Mouse (Mus musculus) adrenal gland, adult 10 weeks (tissue): ENCODE measurements around the gene Prorsd1. TPM values are rescaled to one million over a fixed set of nuclear protein-coding genes. Genes with fewer than 3 reads are reported as not detected.

Experiments used
- polyA plus RNA-seq: library from polyadenylated mRNA; stranded (reverse); fragments of 350-450 nt; fragmentation: Illumina TruSeq; extraction: RNeasy Lipid Tissue Mini Kit (QIAGEN cat#74804); gene quantifications from one replicate; pipeline ENCODE4 v1.2.3, GENCODE M21; 2014; ENCODE audit warnings: low read depth, low replicate concordance

Gene Prorsd1
- polyA plus RNA-seq, result 76.9 TPM

DNA sequence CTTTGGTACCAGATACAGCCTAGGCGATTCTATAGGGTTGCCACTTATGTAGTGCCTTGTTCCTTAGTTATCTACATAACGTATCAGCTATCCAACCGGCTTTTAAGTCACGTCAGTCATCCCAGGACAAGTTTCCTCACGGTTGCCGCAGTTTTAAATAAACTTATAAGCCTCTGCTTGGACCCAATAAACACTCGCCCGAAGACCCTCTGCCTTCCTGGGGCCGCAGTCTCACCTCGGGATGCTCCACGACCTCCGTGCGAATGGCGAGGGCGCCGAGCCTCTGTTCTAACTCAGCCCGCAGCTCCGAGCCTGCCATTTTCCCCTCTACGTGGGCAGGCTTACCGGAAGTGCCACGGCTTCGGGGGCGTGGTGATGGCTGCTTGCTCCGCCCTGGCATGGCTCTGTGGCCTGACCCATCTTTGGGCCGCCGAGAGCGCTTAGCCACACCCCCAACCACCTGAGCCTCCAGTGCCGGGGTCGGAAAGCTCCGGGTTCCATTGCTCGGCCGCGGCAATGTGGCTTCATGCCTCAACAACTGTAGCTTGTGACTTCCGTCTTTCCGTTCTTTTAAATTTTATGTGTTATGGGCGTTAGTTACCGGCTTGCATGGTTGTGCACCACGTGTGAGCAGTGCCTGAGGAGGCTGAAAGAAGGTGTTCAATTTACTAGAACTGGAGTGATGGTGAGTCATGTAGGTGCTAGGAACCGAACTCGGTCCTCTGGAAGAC is at the start of gene Prorsd1:
Gene Prorsd1, minus strand, starts transcription at position 352 of the 731 bp plus-strand sequence.

DNA sequence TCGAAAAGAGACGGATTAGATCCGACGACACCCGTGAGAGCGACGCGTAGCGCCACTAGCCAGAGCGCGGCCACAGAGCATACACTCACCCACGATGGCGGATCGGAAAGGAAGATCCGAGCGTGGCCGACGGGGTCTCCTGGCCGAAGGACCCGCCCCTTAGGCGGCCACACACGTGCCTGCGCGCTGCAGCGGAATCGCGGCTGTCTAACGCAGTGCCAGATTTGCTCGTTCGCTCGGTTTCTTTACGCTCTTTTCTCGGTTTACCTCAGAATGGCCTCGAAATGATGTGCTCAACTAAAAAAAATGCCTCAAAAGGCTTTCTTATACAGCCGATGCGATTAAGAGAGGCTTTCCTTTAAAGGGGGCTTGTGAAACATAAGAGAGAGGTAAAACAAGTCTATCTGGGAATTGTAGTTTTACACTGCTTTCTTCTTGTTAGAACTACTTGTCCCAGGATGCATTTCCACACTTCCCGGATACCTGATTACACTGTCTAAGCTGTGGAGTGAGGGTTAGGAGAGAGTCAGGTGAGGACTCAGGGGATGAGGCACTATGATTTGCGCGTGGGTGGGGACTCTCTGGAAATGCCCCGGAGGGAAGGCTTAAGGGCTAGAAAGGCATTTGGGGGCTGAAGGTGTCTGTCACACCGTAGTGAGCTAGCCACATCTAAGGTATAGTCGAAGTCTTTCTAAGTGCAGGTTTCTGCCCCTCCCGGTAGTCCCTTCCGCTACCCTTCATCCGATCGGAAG is 33.1 kb upstream of the Prorsd1 start, which contains the start of the genes Clhc1 and Rps27a:
Gene Clhc1, plus strand, starts transcription at position 199 of the 752 bp plus-strand sequence.
Gene Rps27a, minus strand, starts transcription at position 358 of the 752 bp plus-strand sequence.

DNA sequence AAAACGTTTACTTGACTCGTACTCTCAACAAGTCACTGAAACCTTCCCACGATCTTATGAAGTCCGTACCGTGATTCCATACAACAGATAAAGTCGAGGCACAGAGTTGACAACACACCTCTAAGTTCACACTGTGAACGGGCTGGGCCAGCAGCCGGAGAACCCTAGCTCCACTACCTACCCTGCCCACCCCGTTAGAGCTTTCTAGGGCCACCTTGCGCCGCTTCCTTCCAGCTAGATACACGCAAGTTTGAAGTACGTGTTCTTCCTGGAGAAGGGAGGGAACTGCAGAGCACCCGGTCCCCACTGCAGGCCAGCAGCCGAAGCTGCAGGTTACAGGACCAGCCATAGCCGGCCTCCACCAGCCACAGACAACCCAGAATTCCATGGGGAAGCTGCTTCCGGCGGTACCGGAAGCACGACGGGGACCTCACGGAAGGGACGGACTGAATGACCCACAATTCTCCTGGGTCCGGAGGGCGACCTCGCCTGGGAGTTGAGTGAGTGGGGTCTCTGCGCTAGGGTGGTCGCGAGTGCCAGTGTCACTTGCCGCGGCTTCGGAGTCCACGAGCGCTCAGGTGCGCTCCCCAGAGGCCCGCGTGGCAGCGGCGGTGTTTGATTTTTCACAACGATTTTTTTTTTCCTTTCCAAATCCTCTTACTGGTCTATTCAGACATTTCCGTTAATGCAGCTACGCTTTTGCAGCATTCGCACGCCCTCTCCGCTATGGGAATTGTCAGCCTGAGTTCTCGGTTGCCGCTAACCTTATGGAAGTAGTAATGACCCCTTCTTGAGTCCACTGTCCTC is 11.4 kb upstream of the Prorsd1 start, which contains the start of gene Mtif2:
Gene Mtif2, plus strand, starts transcription at position 421 of the 807 bp plus-strand sequence.

Other genes with a start within 250 kb of the Prorsd1 start
- gene Ccdc88a, start 141.4 kb downstream of the Prorsd1 start, polyA plus RNA-seq, result 51.8 TPM
- 76.3 TPM for gene Mtif2, start 11.4 kb upstream of the Prorsd1 start, polyA plus RNA-seq
- 0.47 TPM for gene Clhc1, start 32.9 kb upstream of the Prorsd1 start, polyA plus RNA-seq
- 1,115 TPM for gene Rps27a, start 33.1 kb upstream of the Prorsd1 start, polyA plus RNA-seq
- 1,643 TPM for gene Rtn4, start 177.9 kb upstream of the Prorsd1 start, polyA plus RNA-seq